Mouse (Mus musculus): ENCODE results near the gene Slc7a1. TPM values are rescaled to one million over a fixed set of nuclear protein-coding genes. Genes with fewer than 3 reads are reported as not detected.

The Slc7a1 gene
- polyA plus RNA-seq, 1 experiment: 51.4 TPM

DNA sequence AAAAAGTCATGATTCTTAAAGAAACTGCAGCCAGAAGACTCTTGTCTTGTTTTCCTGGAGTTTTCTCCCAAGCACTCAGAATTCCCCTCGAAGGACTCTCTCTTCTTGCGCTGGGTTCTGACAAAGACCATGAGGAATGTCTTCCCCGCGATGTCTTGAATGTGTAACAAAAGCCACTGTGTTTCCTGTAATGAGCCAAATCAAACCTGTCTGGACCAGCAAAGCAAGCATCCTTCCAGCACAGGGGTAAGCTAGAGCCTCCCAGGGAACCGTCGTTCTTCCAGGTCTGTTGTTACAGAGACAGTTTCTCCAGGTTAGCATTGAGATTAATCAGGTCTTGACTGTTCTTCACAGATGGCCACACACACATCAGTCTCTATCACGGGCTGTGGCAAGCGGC lies 121.5 kb downstream of the Slc7a1 start:
- H3K4me2 ChIP-seq (ENCODE audit: low read depth): no peak overlapping the region
- no peak for TF ChIP-seq SRF (IDR thresholded peaks at IDR 0.05; ENCODE audit: control insufficient read depth, insufficient read length, low read depth)
- no peak for TF ChIP-seq MAX (IDR thresholded peaks at IDR 0.05; ENCODE audit: low read depth)
- TF ChIP-seq TCF12 (IDR thresholded peaks at IDR 0.05; ENCODE audit: insufficient read depth, poor library complexity, severe bottlenecking): no peak
- no peak for TF ChIP-seq TCF3 (IDR thresholded peaks at IDR 0.05; ENCODE audit: insufficient read length, low read depth)
- no peak for TF ChIP-seq POLR2AphosphoS2 (IDR thresholded peaks at IDR 0.05; ENCODE audit: insufficient read length, low read depth)
- TF ChIP-seq MYOD1 (IDR thresholded peaks at IDR 0.05; ENCODE audit: control insufficient read depth in 1 of 3, insufficient read length in 2 of 3, low read depth in 2 of 3): no peak
- no peak for TF ChIP-seq MYOG (IDR thresholded peaks at IDR 0.05; ENCODE audit: control insufficient read depth in 1 of 3, insufficient read depth in 1 of 3, insufficient read length in 2 of 3, low read depth in 2 of 3)
- H3K27me3 ChIP-seq (ENCODE audit: control insufficient read depth, insufficient read depth, insufficient read length): no peaks in the 10 kb centered on the region
- no peak overlapping the region for H3K4me3 ChIP-seq
- no peaks in the 10 kb centered on the region for H3K79me2 ChIP-seq (ENCODE audit: control insufficient read depth, insufficient read depth)
- H3K36me3 ChIP-seq (ENCODE audit: control insufficient read depth, insufficient read depth): no peaks in the 10 kb centered on the region
- H3ac ChIP-seq (ENCODE audit: control insufficient read depth, insufficient read length): no peak overlapping the region

Other genes with a start within 250 kb of the Slc7a1 start
- gene Ubl3, start 152.9 kb upstream of the Slc7a1 start, polyA plus RNA-seq (2012; fragmentation: generic; extraction: Trizol): 43.3 TPM

Measured in myocyte (in vitro differentiated cells).